Mouse (Mus musculus): ENCODE measurements around the gene Sord.

The Sord gene

GRCm38 (mm10) chr2:122304544-122304943, 70.0 kb downstream of the Sord start:
- no peak for DNase-seq

- no peak for DNase-seq
These were observed 70.7 kb downstream of the Sord start for GRCm38 (mm10) chr2:122305097-122305892.

- peak; percentile 28 for DNase-seq
These were observed 71.6 kb downstream of the Sord start for GRCm38 (mm10) chr2:122306184-122306583.

- DNase-seq: no peak
These were observed 75.1 kb downstream of the Sord start for GRCm38 (mm10) chr2:122309647-122310046.

GRCm38 (mm10) chr2:122311561-122311960, 77.0 kb downstream of the Sord start:
- no peak for DNase-seq

GRCm38 (mm10) chr2:122312722-122313417, 78.3 kb downstream of the Sord start:
- peak; percentile 79 for DNase-seq

GRCm38 (mm10) chr2:122313536-122313935, 79.0 kb downstream of the Sord start, which contains the start of gene Duoxa1:
TSS of gene Duoxa1 (minus strand) at chr2:122313730.
- DNase-seq: peak; percentile 29
